Mouse (Mus musculus) adrenal gland, adult (tissue): ENCODE measurements around the gene Csrnp2.
"Not testable (repeated sequence)": the region's sequence is repeated elsewhere in the genome, so short reads cannot be mapped to it uniquely, and the experiment has no call there.

Experiments
- DNase-seq, 2 experiments: peaks; one replicate each; pipeline ENCODE4 v3.0.0; 2022 to 2023; ENCODE audit warnings: low spot score in 1 of 2; ENCODE audit not compliant: inconsistent age in 2 of 2

Csrnp2 gene

GRCm38 (mm10) chr15:100495102-100495501 lies at the start of gene Csrnp2:
Csrnp2 (minus strand) TSS chr15:100495488.
- peak; percentile 92 to 97 for DNase-seq

GRCm38 (mm10) chr15:100543651-100544030 lies 48.4 kb upstream of the Csrnp2 start:
- DNase-seq: not testable (repeated sequence)

- not testable (repeated sequence) for DNase-seq
Measured at GRCm38 (mm10) chr15:100542876-100543650, 47.8 kb upstream of the Csrnp2 start.

- DNase-seq: no peak
Measured at GRCm38 (mm10) chr15:100541426-100541825, 46.1 kb upstream of the Csrnp2 start.

- DNase-seq: not testable (repeated sequence)
Measured at GRCm38 (mm10) chr15:100541001-100541400, 45.7 kb upstream of the Csrnp2 start.

- no peak for DNase-seq
Measured at GRCm38 (mm10) chr15:100539411-100539810, 44.1 kb upstream of the Csrnp2 start.

GRCm38 (mm10) chr15:100537913-100538312 lies 42.6 kb upstream of the Csrnp2 start:
- peak in 1 of 2 experiments; percentile 77 for DNase-seq

GRCm38 (mm10) chr15:100527900-100528299 lies 32.6 kb upstream of the Csrnp2 start:
- no peak for DNase-seq

- DNase-seq: no peak
Measured at GRCm38 (mm10) chr15:100525405-100525804, 30.1 kb upstream of the Csrnp2 start.

- no peak for DNase-seq
Measured at GRCm38 (mm10) chr15:100520306-100520705, 25.0 kb upstream of the Csrnp2 start.

GRCm38 (mm10) chr15:100515121-100515520 lies 19.8 kb upstream of the Csrnp2 start:
- no peak for DNase-seq

GRCm38 (mm10) chr15:100513387-100513786 lies 18.1 kb upstream of the Csrnp2 start:
- DNase-seq: no peak

GRCm38 (mm10) chr15:100510072-100510471 lies 14.8 kb upstream of the Csrnp2 start:
- no peak for DNase-seq

GRCm38 (mm10) chr15:100508454-100509167 lies 13.3 kb upstream of the Csrnp2 start:
- DNase-seq: no peak

GRCm38 (mm10) chr15:100499506-100499905 lies 4.2 kb upstream of the Csrnp2 start:
- not testable (repeated sequence) for DNase-seq

GRCm38 (mm10) chr15:100494647-100495046 lies 641 bp downstream of the Csrnp2 start:
- DNase-seq: no peak

- DNase-seq: peak; percentile 58 to 75
Measured at GRCm38 (mm10) chr15:100491966-100492365, 3.3 kb downstream of the Csrnp2 start.

- DNase-seq: no peak
Measured at GRCm38 (mm10) chr15:100489263-100489662, 6.0 kb downstream of the Csrnp2 start.

- not testable (repeated sequence) for DNase-seq
Measured at GRCm38 (mm10) chr15:100488297-100488696, 7.0 kb downstream of the Csrnp2 start.

- peak; percentile 67 to 77 for DNase-seq
Measured at GRCm38 (mm10) chr15:100487050-100487449, 8.2 kb downstream of the Csrnp2 start.

- DNase-seq: no peak
Measured at GRCm38 (mm10) chr15:100486450-100486849, 8.8 kb downstream of the Csrnp2 start.

GRCm38 (mm10) chr15:100485576-100485975 lies 9.7 kb downstream of the Csrnp2 start:
- peak in 1 of 2 experiments; percentile 71 for DNase-seq
